Comparison of ENCODE assay signal across 13 mouse cellular contexts in the genomic region with DNA sequence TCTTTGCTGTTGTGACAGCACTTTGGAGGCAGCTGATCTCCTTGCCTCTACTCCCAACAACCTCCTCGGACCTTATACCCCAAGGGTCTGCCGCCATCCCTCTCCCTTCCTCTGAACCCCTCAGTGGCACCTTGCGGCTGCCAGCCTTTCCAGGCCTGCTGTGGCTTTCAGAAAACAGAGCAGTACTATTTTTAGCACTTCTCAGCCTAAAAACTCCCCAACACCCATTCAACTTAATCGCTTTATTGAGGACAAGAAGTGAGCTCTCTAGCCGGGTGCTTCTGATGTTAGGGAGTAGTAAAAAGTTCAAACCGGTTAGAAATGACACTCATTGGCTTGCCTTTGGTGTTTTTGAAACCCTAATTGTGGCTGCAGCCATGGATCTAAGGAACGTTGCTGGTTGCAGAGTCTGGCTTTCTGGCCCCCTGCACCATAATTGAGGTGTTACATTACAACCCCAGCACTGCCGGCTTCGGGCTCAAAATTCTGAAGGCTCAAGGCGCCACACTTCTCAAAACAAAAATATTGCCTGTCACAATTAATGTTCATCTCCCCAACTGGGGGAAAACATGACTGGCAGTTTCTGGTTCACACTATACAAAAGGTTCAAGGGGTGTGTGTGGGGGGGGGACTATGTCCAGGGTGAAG.
DNase-seq lines count a peak whose midpoint lies in the region; ATAC-seq lines count a peak whose summit lies in the region.
"Had no signal": no experiment of that assay in that cellular context is flagged by ENCODE, and none has a peak within 500 bp of the region (broad histone marks: within the 10 kb centered on the region; RNA-seq: fewer than 3 reads in every experiment).

No protein-coding gene starts in this region.

- peak overlapping the region; percentile 8; the same call in 1 of the 2 replicates for H3K4me2 ChIP-seq in heart, embryonic 13.5 days
- H3K4me2 ChIP-seq in embryonic facial prominence, embryonic 11.5 days (ENCODE audit: low read depth, low read length), result no peak overlapping the region
- H3K4me2 ChIP-seq in limb, embryonic 12.5 days, result peak overlapping the region; percentile 31
- H3K4me2 ChIP-seq in midbrain, embryonic 15.5 days, result no peak overlapping the region
- H3K4me2 ChIP-seq: liver, embryonic 15.5 days had no signal

- no peak for DNase-seq in heart, postnatal 4 days
- peak; percentile 45 for DNase-seq in embryo, embryonic 10.5 days (ENCODE audit: low spot score)
- peak; percentile 74 for DNase-seq in embryonic facial prominence, embryonic 11.5 days (ENCODE audit: low spot score)
- no peak for DNase-seq in testis, postnatal 14 days (ENCODE audit: low spot score)
- DNase-seq: cerebellum, adult 9-10 months; kidney, adult 11 months; kidney, postnatal 4 days; right cerebral cortex, postnatal 4 days had no signal

- H3K4me3 ChIP-seq in heart, embryonic 13.5 days, result no peak overlapping the region
- no peak overlapping the region for H3K4me3 ChIP-seq in embryonic facial prominence, embryonic 11.5 days (ENCODE audit: low read depth, low read length)
- H3K4me3 ChIP-seq in limb, embryonic 12.5 days (replicated peaks), result no peak overlapping the region
- no peak overlapping the region for H3K4me3 ChIP-seq in midbrain, embryonic 15.5 days
- H3K4me3 ChIP-seq: liver, embryonic 15.5 days had no signal

- no peaks in the 10 kb centered on the region for H3K36me3 ChIP-seq in heart, embryonic 13.5 days
- H3K36me3 ChIP-seq in embryonic facial prominence, embryonic 11.5 days (replicated peaks; ENCODE audit: control insufficient read depth, insufficient read depth, low read depth, low read length), result no peaks in the 10 kb centered on the region
- no peaks in the 10 kb centered on the region for H3K36me3 ChIP-seq in limb, embryonic 12.5 days
- H3K36me3 ChIP-seq in midbrain, embryonic 15.5 days (replicated peaks), result no peaks in the 10 kb centered on the region
- H3K36me3 ChIP-seq: liver, embryonic 15.5 days had no signal

- no peak for ATAC-seq in heart, embryonic 13.5 days (ENCODE audit: extremely low read depth, insufficient number of reproducible peaks, low FRiP score, low TSS enrichment)
- no peak; the same call in 1 of the 2 replicates for ATAC-seq in embryonic facial prominence, embryonic 11.5 days (replicated peaks; ENCODE audit: insufficient number of reproducible peaks, low FRiP score, low TSS enrichment, low read depth)
- ATAC-seq in limb, embryonic 12.5 days (ENCODE audit: insufficient number of reproducible peaks, insufficient read depth, low FRiP score, low TSS enrichment, low read depth), result no peak
- no peak for ATAC-seq in midbrain, embryonic 15.5 days (replicated peaks)
- ATAC-seq: Patski had no signal

- H3K9me3 ChIP-seq in heart, embryonic 13.5 days, result no peaks in the 10 kb centered on the region
- no peaks in the 10 kb centered on the region for H3K9me3 ChIP-seq in embryonic facial prominence, embryonic 11.5 days (replicated peaks; ENCODE audit: control insufficient read depth, low read length)
- no peaks in the 10 kb centered on the region for H3K9me3 ChIP-seq in limb, embryonic 12.5 days
- no peaks in the 10 kb centered on the region for H3K9me3 ChIP-seq in midbrain, embryonic 15.5 days
- H3K9me3 ChIP-seq: liver, embryonic 15.5 days had no signal

- peak overlapping the region; percentile 63 for H3K27ac ChIP-seq in heart, embryonic 13.5 days (replicated peaks)
- no peak overlapping the region for H3K27ac ChIP-seq in embryonic facial prominence, embryonic 11.5 days (replicated peaks; ENCODE audit: low read depth, low read length)
- H3K27ac ChIP-seq in limb, embryonic 12.5 days, result peak overlapping the region; percentile 25; the same call in 1 of the 2 replicates
- no peak overlapping the region for H3K27ac ChIP-seq in midbrain, embryonic 15.5 days
- H3K27ac ChIP-seq: liver, embryonic 15.5 days had no signal

- H3K27me3 ChIP-seq in heart, embryonic 13.5 days (replicated peaks), result peaks cover 19% of the 10 kb centered on the region
- H3K27me3 ChIP-seq in embryonic facial prominence, embryonic 11.5 days (ENCODE audit: control insufficient read depth, insufficient read depth, low read length), result no peaks in the 10 kb centered on the region; the same call in 1 of the 2 replicates
- H3K27me3 ChIP-seq in limb, embryonic 12.5 days, result peaks cover 56% of the 10 kb centered on the region
- no peaks in the 10 kb centered on the region for H3K27me3 ChIP-seq in midbrain, embryonic 15.5 days (replicated peaks)

- WGBS in heart, embryonic 13.5 days, result 30% methylated on average over 10 of the region's 10 CpGs
- WGBS in embryonic facial prominence, embryonic 11.5 days, result 25% methylated on average over 10 of the region's 10 CpGs
- WGBS in limb, embryonic 12.5 days, result 2% methylated on average over 10 of the region's 10 CpGs
- 50% methylated on average over 10 of the region's 10 CpGs for WGBS in midbrain, embryonic 15.5 days

- H3K9ac ChIP-seq in heart, embryonic 13.5 days, result peak overlapping the region; percentile 48
- H3K9ac ChIP-seq in embryonic facial prominence, embryonic 11.5 days (replicated peaks; ENCODE audit: low read length), result no peak overlapping the region
- H3K9ac ChIP-seq in limb, embryonic 12.5 days (replicated peaks), result no peak overlapping the region
- no peak overlapping the region for H3K9ac ChIP-seq in midbrain, embryonic 15.5 days
- H3K9ac ChIP-seq: liver, embryonic 15.5 days had no signal

- H3K4me1 ChIP-seq in heart, embryonic 13.5 days, result peaks cover 46% of the 10 kb centered on the region
- H3K4me1 ChIP-seq in embryonic facial prominence, embryonic 11.5 days (ENCODE audit: control insufficient read depth, insufficient read depth, low read length), result peaks cover 9% of the 10 kb centered on the region
- H3K4me1 ChIP-seq in limb, embryonic 12.5 days (replicated peaks), result peaks cover 37% of the 10 kb centered on the region
- H3K4me1 ChIP-seq in midbrain, embryonic 15.5 days, result peaks cover 44% of the 10 kb centered on the region

Comparison
In these comparisons a context has a peak if more than half of its experiments do, and no peak if none do; other contexts are left out.
1. H3K27ac ChIP-seq: peak in heart, embryonic 13.5 days (single experiment) and limb, embryonic 12.5 days (single experiment); none in embryonic facial prominence, embryonic 11.5 days (single experiment) and midbrain, embryonic 15.5 days (single experiment).
2. H3K4me2 ChIP-seq: peak in heart, embryonic 13.5 days (single experiment) and limb, embryonic 12.5 days (single experiment); none in embryonic facial prominence, embryonic 11.5 days (single experiment) and midbrain, embryonic 15.5 days (single experiment).
3. DNase-seq: peak in embryo, embryonic 10.5 days (single experiment) and embryonic facial prominence, embryonic 11.5 days (single experiment); none in heart, postnatal 4 days (single experiment) and testis, postnatal 14 days (single experiment).